Mouse (Mus musculus) adrenal gland, postnatal 25 days (tissue): ENCODE data around the gene Bpifa6. TPM values are rescaled to one million over a fixed set of nuclear protein-coding genes. Genes with fewer than 3 reads are reported as not detected.
A peak's percentile ranks its signal among the peaks of the same experiment; 100 is the strongest.
"Not testable (repeated sequence)": the region's sequence is repeated elsewhere in the genome, so short reads cannot be mapped to it uniquely, and the experiment has no call there.

Source experiments
- DNase-seq: peaks from one replicate; pipeline ENCODE4 v3.0.0; 2021; ENCODE audit warnings: mixed read lengths
- long read RNA-seq: library from polyadenylated mRNA; stranded (forward); transcript quantifications from one replicate; pipeline ENCODE4 v2.0.0, GENCODE M21; 2021
- total RNA-seq: library from RNA; stranded (reverse); gene quantifications from 2 replicates; pipeline ENCODE4 v1.2.3, GENCODE M21; 2021

Gene Bpifa6
- total RNA-seq: not detected in 2 replicates
- long read RNA-seq: 0 reads

DNA sequence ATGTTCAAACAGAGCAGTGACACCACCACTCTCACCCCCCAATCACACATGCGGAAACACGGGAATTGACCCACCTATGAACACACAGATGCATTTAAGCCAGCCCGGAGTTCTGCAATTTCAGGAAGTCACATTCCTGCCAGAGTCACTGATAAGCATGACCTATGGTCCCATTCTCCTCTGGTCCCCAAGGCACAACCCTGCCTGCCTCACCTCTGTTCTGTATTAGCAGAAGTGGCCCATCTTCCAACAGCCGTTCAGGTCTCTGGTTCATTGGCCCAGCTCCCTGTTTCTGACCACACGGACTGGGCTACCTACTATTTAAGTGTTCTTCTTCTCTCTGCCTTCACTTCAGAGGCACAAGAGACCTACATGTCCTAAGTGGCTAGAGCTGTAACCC is at the start of gene Bpifa6:
Bpifa6 (plus strand) TSS at position 364 of the 400 bp plus-strand sequence.
- DNase-seq: no peak

DNA sequence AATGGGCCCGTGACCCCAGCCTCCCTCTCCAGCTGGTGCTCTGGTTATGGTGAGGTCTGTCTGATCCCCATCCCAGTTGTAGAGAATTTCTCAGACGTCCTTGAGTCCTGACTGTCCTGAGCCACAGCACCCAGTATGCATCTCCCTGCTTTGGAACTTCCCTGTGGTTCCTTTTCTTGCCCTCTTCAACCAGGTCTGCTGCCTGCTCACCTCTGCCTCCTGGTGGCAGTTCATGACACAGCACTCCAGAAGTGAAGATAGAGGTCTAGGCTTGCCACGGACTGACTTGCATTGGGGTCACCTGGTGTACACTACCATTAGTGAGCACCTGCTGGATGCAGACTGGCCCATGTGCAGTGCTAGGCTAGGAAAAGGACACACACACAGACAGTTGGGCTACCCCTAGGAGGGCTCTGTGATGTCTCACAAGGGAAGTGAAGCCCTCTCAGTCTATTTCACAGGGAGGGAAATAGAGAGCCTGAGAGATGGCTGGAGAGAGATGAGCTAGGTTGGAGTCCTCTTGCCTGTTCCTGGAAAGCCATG is 44.8 kb upstream of the Bpifa6 start:
- peak; percentile 75 for DNase-seq

DNA sequence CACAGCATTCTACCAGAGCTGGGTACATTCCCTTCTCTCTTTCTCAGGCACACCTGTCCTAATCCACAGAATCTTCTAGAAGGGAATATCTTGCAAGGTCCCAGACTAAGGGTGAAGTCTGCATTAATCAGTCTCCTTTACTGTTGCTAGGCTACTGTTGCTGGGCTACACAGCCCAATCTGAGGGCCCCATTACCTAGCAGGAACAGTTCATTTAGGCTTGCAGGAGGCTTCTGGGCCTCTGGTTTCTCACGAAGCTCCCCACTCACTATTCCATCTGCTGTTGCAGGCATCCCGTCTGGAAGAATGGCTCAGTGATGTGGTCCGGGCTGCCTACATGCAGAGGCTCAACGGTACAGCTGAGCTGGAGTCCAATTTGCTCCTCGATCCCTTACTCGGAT is 43.6 kb upstream of the Bpifa6 start:
- no peak for DNase-seq

DNA sequence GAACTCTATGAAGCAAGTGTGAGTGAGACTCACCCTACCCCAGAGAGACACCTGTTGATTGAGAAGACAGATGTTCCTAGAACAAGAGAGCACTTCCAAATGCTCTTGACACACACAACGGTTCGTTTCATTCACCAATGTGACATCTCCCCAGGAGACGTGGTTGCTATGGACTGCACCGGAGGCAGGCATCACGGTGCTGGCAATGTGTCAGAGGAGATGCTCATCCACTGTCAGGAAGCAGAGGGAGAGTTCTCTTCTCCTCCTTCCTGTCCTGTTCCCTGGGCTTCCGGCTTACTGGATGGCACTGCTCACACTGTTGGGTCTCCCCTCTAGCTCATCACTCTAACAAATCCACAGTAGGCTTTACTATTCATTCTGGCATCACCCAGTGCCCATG is 41.4 kb upstream of the Bpifa6 start:
- DNase-seq: no peak

DNA sequence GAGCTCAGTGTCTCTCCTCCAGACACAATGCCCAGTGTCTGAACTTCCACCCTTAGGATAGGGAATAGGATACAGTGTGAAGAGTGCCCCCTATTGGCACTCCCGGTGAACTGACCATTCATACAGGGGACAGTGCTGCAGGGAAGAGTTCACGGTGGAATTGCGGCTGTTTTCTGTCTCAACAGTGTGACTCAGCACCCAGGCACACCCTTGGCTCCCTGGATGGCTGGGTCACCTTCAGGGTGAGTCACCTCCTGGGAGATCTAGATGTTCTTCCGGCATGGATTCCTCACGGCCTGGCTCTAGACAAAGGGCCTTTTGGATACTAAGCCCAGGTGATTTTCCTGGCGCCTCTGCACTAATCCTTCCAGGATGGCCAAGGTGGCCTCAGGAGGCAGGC is 39.4 kb upstream of the Bpifa6 start:
- DNase-seq: peak; percentile 30

DNA sequence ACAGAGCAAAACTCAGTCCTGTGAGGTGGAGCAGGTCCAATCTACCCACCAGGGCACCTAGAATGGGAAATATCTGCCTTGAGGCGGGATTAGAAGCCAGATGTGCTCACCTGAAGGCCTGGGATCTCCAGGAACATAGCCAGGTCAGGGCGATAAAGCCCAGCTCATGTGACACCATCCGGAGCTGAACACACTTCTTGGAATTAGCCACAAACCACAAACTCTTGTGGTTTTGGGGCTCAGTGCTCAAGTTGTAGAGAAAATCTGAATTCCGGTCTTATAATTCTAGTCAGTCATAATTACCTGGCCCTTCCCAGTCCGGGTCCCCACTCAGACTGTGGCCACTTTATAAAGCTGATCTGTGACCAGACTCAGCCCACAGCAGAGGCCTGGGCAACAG is 36.9 kb upstream of the Bpifa6 start, which contains the start of gene Bpifb4:
Bpifb4 (plus strand) TSS at position 370 of the 400 bp plus-strand sequence.
- no peak for DNase-seq

DNA sequence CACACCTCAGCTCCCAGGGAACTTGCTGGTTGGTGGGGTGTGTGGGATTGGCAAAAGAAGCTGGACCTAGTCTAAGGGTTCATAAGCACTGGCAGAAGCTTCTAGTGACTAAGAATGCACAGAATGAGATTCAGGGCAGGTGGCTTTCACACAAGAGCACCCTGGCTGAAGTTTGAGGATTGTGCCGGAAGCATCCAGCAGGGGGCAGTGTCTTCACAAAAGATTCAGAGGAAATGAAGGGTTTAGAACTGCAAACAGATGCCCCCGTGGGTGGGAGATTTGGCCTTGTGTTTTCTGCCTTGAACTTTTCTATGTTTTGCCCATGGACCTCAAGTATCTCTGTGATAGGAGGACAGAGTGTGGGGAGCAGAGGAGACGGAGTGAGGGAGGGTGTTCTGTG is 31.2 kb upstream of the Bpifa6 start:
- peak; percentile 53 for DNase-seq

DNA sequence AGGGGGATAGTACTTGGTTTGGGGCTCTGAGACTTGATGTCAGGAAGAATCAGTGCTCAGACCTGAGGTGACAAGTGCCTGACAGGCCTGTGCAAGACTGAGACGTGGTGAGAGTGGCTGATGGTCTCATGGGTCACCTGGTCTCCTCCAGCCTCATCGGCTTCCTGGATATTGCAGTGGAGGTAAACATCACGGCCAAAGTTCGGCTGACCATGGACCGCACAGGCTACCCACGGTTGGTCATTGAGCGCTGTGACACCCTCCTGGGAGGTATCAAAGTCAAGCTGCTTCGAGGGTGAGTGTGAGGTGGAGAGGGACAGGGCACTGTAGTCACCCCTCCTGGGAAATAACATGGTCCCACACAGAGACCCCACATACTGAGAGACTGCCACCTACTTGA is 30.2 kb upstream of the Bpifa6 start:
- no peak for DNase-seq

DNA sequence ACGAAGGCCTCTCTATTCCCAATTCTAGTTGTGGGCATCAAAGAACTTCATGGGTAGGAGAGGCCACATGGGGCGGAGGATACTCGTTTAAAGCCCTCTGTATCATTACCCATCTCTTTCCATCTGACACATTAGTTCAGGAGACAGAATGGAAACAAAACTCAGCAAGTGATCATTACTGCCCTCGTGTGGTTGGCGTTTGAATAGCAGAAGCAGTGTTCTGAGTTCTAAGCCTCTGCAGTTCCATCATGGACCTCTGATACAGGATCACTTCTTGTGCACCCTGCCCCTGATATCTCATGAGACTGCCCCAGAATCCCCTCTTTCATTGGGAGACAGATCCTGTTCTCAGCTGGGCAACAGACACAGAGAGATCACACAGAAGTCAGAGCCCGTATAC is 21.8 kb upstream of the Bpifa6 start:
- peak; percentile 66 for DNase-seq

DNA sequence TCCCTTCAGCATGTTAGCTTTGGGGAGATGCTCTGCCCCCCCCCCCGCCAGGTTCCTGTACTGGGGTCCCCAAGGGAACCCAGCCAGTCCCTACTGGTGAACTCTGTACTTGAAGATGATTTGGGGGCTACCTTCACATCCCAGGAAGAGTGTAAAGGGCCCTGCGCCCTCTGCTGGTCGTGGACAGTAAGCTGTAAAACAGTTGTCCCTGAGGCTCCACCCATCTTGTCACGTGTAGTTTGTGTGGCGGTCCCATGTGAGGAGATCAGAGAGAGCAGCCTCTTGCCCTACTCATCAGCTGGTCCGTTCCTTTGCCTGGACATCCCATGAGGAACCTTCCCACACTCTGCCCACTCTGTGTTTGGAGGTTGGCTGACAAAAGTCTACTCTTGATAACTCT is 20.9 kb upstream of the Bpifa6 start:
- peak; percentile 65 for DNase-seq

DNA sequence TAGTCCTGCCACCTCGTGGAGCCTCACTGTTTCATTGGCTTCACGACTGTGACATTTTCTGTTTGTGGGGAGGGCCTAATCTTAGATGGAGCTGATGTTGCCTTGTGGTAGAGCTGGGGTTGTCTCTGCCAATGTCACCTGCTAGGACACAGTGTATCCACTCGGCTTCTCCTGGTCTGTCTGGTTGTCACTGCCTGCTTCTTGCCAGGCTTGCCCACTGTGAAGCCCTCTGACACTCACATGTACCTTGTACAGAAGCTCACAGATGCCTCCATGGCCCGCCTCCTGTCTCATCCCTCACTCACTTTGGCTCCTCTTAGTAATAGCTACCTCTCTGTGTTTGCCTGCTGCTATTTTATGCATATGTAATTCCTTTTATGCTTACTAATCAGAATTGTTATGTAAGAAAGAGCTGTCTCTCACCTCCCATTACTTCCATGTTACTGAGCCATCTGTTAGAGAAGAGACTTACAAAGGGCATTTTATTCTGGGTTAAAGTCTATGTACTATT is 11.9 kb upstream of the Bpifa6 start:
- DNase-seq: no peak

DNA sequence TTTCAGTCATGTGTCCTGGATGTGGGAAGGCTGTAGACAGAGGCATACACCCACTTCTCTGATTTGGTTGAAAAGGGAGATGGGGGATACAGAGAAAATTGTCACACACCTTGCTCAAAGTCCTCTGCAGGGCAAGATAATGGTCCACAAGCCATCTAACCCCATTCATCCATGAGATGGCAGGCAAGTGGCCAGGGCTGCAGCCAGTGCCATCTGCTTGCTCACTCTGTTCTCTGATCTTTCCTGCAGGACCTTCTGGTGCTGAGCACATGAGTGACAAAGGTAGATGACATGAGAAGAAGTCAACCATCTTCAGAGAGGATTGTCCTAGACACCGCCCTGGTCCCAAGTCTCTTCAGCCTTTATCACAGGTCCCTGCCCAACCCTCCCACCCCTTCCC is 11.4 kb upstream of the Bpifa6 start:
- DNase-seq: peak; percentile 12

DNA sequence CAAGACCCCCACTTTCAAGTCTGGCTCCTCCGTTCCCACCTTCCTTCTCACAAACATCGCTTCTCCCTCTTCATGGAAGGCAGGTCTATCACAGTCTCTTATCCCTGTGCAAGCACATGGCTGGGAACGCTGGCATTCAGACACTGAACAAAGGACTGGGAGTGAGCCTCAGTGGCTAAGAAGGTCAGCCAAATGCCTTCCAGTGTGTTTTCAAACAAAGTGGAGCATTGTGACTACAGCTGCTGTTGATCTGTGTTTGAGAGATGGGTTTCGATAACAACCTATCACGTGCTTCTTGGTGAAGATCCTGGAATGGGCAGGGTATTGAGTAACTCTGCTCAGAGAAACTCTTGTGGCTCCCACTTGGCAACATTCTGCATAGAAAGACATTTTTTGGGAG is 4.5 kb upstream of the Bpifa6 start:
- no peak for DNase-seq

DNA sequence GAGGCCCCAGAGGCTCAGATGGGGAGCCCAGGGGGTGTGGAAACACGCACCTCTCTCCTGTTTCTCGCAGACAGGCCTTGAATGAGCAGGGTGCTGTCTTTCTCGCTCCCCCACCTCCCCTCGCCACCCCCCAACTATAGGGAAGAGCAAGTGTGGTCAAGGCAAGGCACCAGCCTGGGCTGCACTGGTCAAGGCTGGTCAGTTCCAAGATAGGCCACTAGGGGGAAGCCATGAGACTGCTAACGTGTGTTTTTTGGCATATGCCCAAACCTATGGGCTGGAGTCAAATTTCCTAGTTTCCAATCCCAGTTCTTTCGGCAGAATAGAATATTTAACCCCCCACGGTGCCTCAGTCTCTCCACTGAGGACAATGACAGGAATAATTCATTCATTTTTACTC is 21.0 kb downstream of the Bpifa6 start:
- DNase-seq: peak; percentile 79

DNA sequence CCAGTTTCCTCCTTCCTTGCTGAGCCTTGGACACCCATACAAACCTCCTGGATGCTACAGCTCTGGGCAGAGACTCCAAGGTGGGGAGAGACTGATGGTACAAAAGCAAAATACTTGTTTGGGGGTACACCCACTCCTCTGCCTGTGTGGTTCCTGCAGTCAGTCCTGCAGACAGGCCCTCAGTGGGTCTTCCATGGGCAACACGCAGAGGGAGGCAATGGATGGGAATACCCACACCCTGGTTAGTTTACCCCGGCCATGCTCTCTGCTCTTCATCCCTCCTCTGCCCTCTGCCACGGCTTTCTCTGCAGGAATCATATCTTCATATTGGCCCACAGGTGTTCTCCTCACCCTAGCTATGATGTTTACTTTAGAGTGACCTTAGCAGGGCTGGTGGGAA is 25.8 kb downstream of the Bpifa6 start:
- DNase-seq: no peak

DNA sequence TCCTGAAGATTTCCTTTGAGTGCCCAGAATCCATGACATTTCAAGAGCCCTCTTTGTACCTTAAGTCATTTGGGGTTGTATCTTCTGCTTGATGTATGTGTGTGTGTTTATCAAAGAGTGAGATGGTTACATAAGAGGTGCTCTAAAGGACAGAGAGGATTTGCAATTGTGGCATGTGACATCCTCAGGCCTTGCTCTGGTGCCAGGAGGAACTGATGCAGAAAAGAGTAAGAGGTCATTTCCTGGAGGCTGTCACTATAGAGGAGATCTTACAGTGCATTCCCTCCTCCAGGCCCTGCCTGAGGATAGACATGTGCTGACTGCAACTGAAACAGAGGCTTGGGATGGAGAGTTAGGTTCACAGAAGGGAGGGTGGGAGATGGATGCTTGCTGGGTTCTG is 26.3 kb downstream of the Bpifa6 start:
- no peak for DNase-seq

DNA sequence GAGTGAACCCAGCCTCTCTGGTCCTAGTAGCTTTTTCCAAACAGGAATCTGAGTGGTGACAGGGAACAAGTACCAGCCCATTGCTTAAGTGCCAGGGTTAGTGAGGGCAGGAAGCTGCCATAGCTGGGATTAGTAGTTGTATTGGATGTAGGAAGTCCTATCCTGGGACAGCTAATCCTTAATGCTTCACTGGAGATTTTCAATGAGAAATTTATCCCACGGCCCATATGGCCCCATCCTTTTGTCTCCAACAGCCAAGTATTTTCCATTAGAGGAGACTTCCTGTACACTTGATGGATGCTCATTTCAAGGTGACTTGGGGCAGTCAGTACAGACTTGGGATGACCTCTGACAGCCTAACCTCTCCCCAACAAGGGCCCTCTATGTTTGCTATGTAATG is 29.7 kb downstream of the Bpifa6 start:
- no peak for DNase-seq

DNA sequence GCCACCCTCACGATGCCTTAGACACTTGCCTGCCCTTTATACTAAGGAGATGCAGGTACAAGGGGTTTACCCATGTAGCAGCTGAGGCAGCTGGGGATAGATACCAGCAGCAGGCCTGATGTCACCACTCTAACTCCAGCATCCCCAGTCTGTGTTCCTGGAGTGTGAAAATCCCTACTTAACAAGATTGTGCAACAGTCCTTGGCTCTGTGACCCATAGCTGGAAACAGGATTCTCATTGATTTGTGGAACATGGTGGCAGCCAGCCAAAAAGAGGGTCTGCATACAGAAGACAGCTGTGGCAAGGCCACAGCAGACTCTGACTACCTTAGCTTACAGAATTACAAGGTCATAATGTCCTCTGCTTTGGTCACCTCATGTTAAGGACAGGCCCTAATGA is 30.3 kb downstream of the Bpifa6 start:
- no peak for DNase-seq

DNA sequence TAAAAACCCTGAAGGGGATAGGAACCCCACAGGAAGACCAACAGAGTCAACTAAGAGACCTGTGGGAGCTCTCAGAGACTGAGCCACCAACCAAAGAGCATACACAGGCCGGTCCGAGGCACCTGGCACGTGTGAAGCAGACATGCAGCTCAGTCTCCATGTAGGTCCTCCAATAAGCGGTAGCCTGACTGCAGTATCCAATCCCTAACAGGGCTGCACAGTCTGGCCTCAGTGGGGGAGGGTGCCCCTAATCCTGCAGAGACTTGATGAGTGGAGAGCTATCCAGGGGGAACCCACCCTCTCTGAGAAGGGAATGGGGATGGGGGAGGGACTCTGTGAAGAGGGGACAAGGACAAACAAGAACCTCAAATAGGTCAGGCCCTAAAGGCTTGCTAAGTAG is 31.0 kb downstream of the Bpifa6 start:
- no peak for DNase-seq

DNA sequence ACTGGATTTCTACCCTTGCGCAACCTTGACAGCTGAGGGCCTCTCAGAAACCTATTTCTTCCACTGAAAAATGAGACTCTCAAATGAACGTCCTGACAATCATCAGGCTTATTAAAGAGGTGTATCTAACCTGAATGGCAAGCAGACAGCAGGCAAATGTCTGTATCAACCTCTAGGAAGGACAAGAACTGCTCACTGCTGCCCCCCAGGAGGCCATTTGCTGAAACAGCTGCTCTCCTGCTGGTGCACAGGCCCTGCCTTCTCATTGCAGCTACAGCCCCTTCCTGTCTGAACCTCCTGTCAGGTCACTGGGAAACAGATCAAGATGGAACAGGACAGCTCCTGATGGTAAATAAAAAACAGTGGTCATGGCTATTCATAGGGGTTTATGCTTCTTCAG is 31.6 kb downstream of the Bpifa6 start:
- DNase-seq: no peak

DNA sequence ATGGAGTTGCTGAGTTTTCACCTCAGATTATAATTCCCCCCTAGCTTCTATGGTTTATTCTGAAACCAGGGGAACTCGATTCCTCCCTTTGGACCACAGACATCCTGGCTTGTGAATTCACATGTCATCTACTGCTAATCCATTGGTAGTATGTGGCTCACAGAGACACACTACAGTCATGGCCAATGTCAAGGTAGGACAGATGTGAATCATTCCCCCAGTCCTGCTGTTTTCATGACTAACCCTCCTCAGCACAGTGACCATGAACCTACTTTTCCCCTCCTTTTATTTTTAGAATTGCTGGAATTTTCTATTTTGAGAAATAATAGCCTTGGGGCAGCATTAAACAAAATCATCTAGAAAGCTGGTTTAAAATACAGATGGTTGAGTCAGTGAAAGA is 32.6 kb downstream of the Bpifa6 start:
- no peak for DNase-seq

DNA sequence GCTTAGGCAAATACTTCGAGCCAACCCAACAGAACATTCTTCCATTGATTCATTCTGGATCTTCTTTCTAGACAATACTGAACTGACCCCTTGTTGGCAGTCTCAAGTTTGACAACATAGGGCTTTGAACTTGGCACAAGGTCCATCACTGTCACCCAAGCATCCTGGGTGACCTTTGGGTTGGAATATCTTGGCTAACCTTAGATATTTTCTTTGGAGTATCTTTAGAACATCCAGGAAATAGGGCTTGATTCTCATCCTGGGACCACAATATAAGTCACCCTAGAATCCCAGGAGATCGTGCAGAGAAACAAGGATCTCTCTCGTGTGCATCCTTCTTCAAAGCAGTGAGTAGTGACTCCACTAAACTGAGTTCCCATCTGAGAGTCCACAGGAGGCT is 33.2 kb downstream of the Bpifa6 start, which contains the start of gene Bpifa2:
Bpifa2 (plus strand) TSS at position 301 of the 400 bp plus-strand sequence.
- DNase-seq: no peak

DNA sequence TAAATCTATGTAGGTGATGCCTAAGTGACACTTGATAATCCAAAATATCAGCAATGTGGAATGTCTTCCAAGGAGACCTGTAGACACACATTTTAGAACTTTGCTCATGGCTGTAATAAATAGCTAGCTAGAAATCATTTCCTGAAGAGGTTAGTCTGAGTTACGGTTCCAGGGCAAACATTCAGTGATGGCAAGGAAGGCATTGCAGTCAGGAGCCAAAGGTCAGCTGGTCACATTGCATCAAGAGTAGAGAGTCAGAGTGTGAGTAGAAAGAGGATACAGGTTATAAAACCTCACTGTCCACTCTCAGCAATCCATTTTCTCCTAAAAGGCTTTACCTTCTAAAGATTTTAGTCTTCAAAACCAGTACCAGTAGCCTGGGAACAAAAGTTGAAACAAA is 43.2 kb downstream of the Bpifa6 start:
- no peak for DNase-seq

DNA sequence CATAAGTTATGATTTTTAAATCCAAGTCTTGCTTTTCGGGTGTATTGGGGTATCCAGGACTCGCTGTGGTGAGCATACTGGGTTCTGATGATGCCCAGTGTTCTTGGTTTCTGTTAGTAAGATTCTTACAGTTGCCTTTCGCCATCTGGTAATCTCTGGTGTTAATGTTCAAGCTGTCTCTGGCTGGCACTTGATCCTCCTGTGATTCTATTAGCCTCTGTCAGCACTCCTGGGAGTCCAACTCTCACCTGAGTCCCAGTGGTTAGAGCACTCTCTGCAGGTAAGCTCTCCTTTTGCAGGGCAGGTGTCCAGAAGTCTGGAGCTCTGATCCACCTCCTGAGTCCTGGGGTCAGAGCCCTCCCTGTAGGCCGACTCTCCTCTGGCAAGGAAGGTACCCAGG is 49.9 kb downstream of the Bpifa6 start:
- not testable (repeated sequence) for DNase-seq

DNA sequence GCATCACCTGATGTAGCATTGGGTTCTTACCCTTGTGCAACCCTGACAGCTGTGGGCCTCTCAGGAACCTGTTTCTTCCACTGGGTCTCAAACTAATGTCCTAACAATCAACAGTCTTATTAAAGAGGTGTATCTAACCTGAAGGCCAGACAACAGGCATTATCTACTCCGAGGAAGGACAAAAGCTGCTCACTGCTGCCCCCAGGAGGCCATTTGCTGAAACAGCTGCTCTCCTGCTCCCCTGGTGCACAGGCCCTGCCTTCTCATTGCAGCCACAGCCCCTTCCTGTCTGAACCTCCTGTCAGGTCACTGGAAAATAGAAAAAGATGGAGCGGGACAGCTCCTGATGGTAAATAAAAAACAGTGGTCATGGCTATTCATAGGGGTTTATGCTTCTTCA is 64.2 kb downstream of the Bpifa6 start:
- peak; percentile 73 for DNase-seq
